Mouse (Mus musculus) spleen, adult 12 weeks (tissue): Measurements from ENCODE around the gene Arhgef17.

Source experiments
- DNase-seq: peaks from one replicate; pipeline ENCODE4 v3.0.0; 2022; ENCODE audit warnings: low spot score

Arhgef17 gene

GRCm38 (mm10) chr7:100941169-100941568, 9.3 kb upstream of the Arhgef17 start:
- no peak for DNase-seq

GRCm38 (mm10) chr7:100938106-100938505, 6.2 kb upstream of the Arhgef17 start:
- DNase-seq: no peak

GRCm38 (mm10) chr7:100937481-100937880, 5.6 kb upstream of the Arhgef17 start:
- no peak for DNase-seq

DNA sequence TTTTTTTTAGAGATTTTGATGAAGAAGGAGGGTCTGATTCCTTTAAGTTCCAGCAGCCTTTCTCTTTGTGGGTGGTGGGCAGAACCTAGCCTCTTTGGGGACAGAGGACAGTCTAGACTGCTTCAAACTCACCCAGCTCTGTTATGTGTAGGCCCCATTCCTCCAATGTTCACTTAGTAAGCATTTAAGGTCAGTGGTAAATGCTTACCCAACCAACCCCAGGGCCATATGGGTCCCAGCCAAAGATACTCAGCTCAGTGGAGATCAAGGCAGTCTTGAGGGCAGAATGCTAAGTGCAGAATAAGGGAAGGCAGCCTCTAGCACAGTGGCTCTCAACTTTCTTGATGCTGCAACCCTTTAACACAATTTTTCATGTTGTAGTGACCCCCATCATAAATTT, 1.6 kb upstream of the Arhgef17 start:
- DNase-seq: no peak

- DNase-seq: peak; percentile 54
These were observed 637 bp upstream of the Arhgef17 start for GRCm38 (mm10) chr7:100932481-100933007.

GRCm38 (mm10) chr7:100931316-100931925, 486 bp downstream of the Arhgef17 start:
- no peak for DNase-seq

GRCm38 (mm10) chr7:100930619-100931315, 1.1 kb downstream of the Arhgef17 start:
- DNase-seq: no peak

DNA sequence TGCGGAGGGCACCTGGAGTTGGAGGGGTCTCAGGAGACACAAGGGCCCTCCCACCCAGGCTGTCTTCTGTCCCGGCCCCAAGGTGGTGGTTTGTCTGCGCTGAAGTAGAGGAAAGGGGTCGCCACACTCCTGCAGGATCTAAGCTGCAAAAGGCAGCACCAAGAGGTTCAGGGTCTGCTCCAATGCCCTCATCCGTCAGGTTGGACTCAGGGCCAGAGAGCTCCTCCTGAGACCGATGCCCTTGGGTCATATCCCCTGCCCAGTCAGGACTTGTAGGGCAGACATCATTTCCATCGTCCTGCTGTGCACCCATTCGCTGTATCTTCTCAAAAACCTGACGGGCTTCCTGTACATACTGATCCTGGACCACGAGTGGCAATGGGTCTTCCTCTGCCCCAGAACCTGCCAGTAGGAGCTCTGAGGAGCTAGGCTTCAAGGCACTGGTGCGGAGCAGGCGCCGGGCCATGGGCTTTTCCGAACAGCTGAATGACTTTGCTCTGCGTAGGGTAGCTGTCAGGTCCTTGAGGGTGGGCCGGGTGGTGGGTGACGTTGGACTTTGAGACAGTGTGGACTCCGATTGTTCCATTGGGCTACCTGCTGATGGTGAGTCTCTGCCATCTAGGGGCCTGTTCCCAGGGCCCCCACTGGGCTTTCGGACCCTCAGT, 2.1 kb downstream of the Arhgef17 start:
- no peak for DNase-seq

DNA sequence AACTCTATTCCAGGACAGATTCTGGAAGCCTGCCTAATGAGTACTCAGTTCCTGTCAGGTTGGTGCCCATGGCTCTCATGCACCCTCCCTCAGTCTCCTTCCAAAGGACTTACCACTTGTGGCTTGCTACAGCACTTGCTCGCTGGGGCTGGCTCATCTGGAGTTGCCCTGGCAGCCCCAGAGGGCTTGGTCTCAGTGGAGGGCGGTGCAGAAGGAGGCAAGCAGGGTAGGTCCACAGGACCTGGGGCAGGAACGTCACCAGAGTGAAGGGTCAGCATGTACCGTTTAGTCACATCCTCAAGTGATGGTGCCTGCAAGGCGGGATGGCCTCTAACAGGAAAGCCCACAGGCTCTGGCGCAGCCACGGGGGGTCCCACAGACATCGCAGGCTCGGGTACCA, 3.5 kb downstream of the Arhgef17 start:
- DNase-seq: no peak

- no peak for DNase-seq
These were observed 4.5 kb downstream of the Arhgef17 start for GRCm38 (mm10) chr7:100927287-100928000.

DNA sequence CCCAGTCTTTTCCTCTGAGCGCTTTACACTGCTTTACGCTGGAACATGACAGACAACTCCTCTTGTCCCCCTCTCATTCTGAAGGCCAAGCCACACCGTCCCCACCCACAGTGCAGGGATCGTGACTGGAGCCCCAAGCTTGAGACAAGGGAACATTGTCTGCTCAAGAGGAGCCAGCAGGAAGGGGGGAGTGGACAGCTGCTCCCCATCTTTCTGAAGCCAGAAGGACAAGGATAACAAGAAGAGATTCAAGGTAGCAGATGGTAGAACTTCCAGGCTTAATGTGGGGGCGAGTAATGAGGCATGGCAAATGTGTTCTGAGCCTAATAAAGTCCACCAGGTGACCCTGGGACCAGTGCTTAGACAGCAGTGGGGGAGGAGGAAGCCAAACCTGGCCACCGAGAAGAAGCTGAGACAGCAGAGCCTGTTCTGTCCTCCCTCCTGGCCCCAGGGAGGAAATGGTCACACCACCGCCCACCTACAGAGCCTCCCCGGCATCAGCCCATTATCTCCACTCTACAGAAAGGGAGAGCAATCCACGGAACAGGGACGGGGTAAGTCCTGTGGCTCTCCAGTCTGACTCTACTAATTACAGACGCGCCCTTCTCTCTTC, 5.5 kb downstream of the Arhgef17 start:
- DNase-seq: no peak

- DNase-seq: no peak
These were observed 7.0 kb downstream of the Arhgef17 start for GRCm38 (mm10) chr7:100924674-100925445.

- DNase-seq: no peak
These were observed 7.7 kb downstream of the Arhgef17 start for GRCm38 (mm10) chr7:100924200-100924599.

- no peak for DNase-seq
These were observed 9.0 kb downstream of the Arhgef17 start for GRCm38 (mm10) chr7:100922907-100923306.

DNA sequence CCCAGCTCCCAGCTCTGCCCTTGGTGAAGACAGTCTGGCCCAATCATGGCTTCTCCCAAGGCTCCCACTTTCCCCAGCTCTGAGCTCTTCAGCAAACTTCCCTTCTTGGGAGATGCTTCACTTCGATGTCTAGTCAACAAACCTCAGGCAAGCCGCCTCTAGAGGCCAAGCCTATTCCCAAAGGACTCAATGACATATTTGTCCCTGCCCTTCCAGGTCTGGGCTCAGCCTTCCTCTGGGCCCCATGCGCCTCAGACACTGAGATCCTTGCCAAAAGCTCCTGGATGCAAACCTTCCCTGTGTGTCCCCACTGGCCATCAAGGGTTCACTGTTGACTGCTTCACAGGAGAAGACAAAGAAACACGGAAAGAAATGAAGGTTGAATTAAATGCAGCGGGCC, 10.6 kb downstream of the Arhgef17 start:
- DNase-seq: no peak

GRCm38 (mm10) chr7:100919809-100920107, 12.1 kb downstream of the Arhgef17 start:
- DNase-seq: no peak

GRCm38 (mm10) chr7:100919006-100919808, 12.7 kb downstream of the Arhgef17 start:
- no peak for DNase-seq

DNA sequence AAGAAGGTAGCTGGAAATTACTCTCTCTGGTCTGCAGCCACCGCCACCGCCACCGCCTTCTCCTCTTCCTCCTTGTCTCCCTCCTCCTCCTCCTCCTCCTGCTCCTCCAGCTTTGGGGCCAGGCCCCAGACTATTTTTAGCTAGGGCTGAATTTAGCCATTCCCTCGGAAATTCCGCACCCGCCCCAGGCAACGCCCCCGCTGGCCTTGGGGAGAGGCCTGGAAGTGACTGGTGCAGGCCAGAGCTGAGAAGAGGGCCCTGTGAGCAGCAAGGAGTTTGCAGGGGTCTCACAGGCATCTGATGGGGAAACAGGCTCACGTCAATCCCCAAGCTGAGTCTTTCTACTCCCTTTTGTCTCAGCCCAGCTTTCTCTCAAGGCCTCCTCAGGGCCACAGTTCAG, 13.7 kb downstream of the Arhgef17 start:
- DNase-seq: no peak

GRCm38 (mm10) chr7:100917751-100918150, 14.2 kb downstream of the Arhgef17 start:
- no peak for DNase-seq

DNA sequence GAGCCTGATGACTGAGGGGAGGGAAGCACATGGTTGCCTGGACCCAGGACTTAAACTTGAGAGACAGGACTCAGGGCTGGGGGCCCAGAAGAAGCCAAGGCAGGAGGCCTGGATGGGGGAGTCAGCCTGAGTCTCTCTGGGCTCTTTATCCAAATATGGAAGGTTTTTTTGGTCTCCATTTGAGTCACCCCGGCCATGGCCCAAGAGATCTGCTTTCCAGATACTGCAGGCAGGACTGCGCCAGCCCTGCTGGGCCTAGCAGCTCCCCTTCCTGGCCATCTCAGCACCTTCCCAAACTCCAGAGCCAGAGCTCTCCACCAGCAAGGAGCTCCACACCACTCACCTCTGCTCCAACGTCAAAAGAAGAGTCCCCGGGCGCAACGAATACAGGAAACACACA, 15.4 kb downstream of the Arhgef17 start:
- DNase-seq: no peak

GRCm38 (mm10) chr7:100915204-100915603, 16.7 kb downstream of the Arhgef17 start:
- no peak for DNase-seq
